In the genomic region with DNA sequence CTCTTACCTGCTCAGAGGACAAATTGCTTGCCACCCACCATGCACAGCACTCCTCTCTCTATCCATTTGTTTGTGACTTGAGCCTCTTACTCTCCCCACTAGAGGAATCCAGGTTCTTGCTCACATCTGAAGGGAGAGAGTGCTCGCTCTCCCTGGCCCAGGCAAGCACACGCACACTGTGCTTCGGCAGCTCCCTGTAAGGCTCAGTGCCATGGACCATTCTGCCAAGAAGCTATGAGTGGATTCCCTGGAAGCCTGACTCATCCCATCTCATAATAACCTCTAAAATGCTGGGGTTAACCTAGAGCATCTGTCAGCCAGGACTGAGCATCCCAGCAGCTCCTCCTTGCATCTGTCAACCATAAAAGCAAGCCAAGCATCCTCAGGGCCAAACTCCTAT, we compare ENCODE assay signal across 10 mouse cellular contexts.
DNase-seq lines count a peak whose midpoint lies in the region; ATAC-seq lines count a peak whose summit lies in the region.
"Had no signal": no experiment of that assay in that cellular context is flagged by ENCODE, and none has a peak within 500 bp of the region (broad histone marks: within the 10 kb centered on the region; RNA-seq: fewer than 3 reads in every experiment).

No protein-coding gene starts in this region.

- no peaks in the 10 kb centered on the region for H3K36me3 ChIP-seq in neural tube, embryonic 13.5 days
- no peaks in the 10 kb centered on the region for H3K36me3 ChIP-seq in neural tube, embryonic 15.5 days

- ATAC-seq in frontal cortex, adult (ENCODE audit: low TSS enrichment) = peak; percentile 89
- ATAC-seq in neural tube, embryonic 13.5 days (ENCODE audit: low read depth) = 0 out of 2 replicates have a peak, but pooled peaks have one; percentile 23
- ATAC-seq in neural tube, embryonic 15.5 days (ENCODE audit: low FRiP score) = no peak
- ATAC-seq in granulocyte monocyte progenitor cell, adult 5-6 weeks (replicated peaks; ENCODE audit: poor library complexity, severe bottlenecking) = no peak
- ATAC-seq in megakaryocyte progenitor cell, adult 5-6 weeks (replicated peaks; ENCODE audit: poor library complexity) = no peak

- no peak overlapping the region for H3K4me3 ChIP-seq in neural tube, embryonic 13.5 days
- no peak overlapping the region for H3K4me3 ChIP-seq in neural tube, embryonic 15.5 days (replicated peaks)
- H3K4me3 ChIP-seq: left cerebral cortex, adult 2 months had no signal

- H3K4me1 ChIP-seq in neural tube, embryonic 13.5 days (replicated peaks) = no peaks in the 10 kb centered on the region
- no peaks in the 10 kb centered on the region for H3K4me1 ChIP-seq in neural tube, embryonic 15.5 days

- H3K4me2 ChIP-seq in neural tube, embryonic 13.5 days = no peak overlapping the region
- no peak overlapping the region for H3K4me2 ChIP-seq in neural tube, embryonic 15.5 days

- DNase-seq in frontal cortex, postnatal 25 days (ENCODE audit: low spot score in 2 of 2) = no peak
- DNase-seq in adrenal gland, postnatal 36 days = peak; percentile 39 to 58
- DNase-seq in heart, postnatal 4 days = peak; percentile 55
- DNase-seq: thymus, postnatal 14 days had no signal

- no peaks in the 10 kb centered on the region for H3K9me3 ChIP-seq in neural tube, embryonic 13.5 days
- H3K9me3 ChIP-seq in neural tube, embryonic 15.5 days (replicated peaks) = no peaks in the 10 kb centered on the region

- H3K27me3 ChIP-seq in neural tube, embryonic 13.5 days = no peaks in the 10 kb centered on the region
- no peaks in the 10 kb centered on the region for H3K27me3 ChIP-seq in neural tube, embryonic 15.5 days (replicated peaks)

- H3K9ac ChIP-seq in neural tube, embryonic 13.5 days = no peak overlapping the region
- no peak overlapping the region for H3K9ac ChIP-seq in neural tube, embryonic 15.5 days (replicated peaks)

- WGBS in neural tube, embryonic 13.5 days = 91% methylated on average over 3 of the region's 3 CpGs
- 78% methylated on average over 3 of the region's 3 CpGs for WGBS in neural tube, embryonic 15.5 days

- no peak overlapping the region for H3K27ac ChIP-seq in neural tube, embryonic 13.5 days (replicated peaks)
- no peak overlapping the region for H3K27ac ChIP-seq in neural tube, embryonic 15.5 days (replicated peaks)
- H3K27ac ChIP-seq: left cerebral cortex, adult 2 months had no signal

Comparison
In these comparisons a context has a peak if more than half of its experiments do, and no peak if none do; other contexts are left out.
1. ATAC-seq: peak in frontal cortex, adult (single experiment) and neural tube, embryonic 13.5 days (single experiment); none in neural tube, embryonic 15.5 days (single experiment), granulocyte monocyte progenitor cell, adult 5-6 weeks (single experiment) and megakaryocyte progenitor cell, adult 5-6 weeks (single experiment).
2. DNase-seq: peak in adrenal gland, postnatal 36 days (2 of 2) and heart, postnatal 4 days (single experiment); none in frontal cortex, postnatal 25 days (0 of 2).